Mouse (Mus musculus) kidney, embryonic 16.5 days (tissue): ENCODE measurements around the gene Cnga1. TPM values are rescaled to one million over a fixed set of nuclear protein-coding genes. Genes with fewer than 3 reads are reported as not detected.

Experiments
- ATAC-seq: fragments of 200-750 bp; cut with Nextera tagmentation; 2 replicates; pipeline ENCODE4 v1.8.0; 2017; ENCODE audit warnings: moderate TSS enrichment; ENCODE audit not compliant: low FRiP score, low TSS enrichment
- H3K27ac ChIP-seq: fragments of 300-500 bp; sonication (generic); 2 replicates; pipeline ENCODE4 v1.5.1; 2014; ENCODE audit warnings: low read length
- H3K27me3 ChIP-seq: fragments of 300-500 bp; sonication (generic); 2 replicates; pipeline ENCODE4 v1.6.1; 2014; ENCODE audit warnings: low read length, control low read depth, mixed read lengths; ENCODE audit not compliant: insufficient read depth
- H3K36me3 ChIP-seq: fragments of 300-500 bp; sonication (generic); 2 replicates; pipeline ENCODE4 v1.6.1; 2014; ENCODE audit warnings: low read length, control low read depth, mixed read lengths; ENCODE audit not compliant: insufficient read depth
- H3K4me1 ChIP-seq: fragments of 300-500 bp; sonication (generic); 2 replicates; pipeline ENCODE4 v1.6.1; 2014; ENCODE audit warnings: low read length, control low read depth, mixed read lengths; ENCODE audit not compliant: insufficient read depth
- H3K4me2 ChIP-seq: fragments of 300-500 bp; sonication (generic); replicated peaks from 2 replicates; pipeline ENCODE4 v1.6.1; 2014; ENCODE audit warnings: low read depth, low read length
- H3K4me3 ChIP-seq: fragments of 300-500 bp; sonication (generic); 2 replicates; pipeline ENCODE4 v1.5.1; 2014; ENCODE audit warnings: mild to moderate bottlenecking, low read length
- H3K9ac ChIP-seq: fragments of 300-500 bp; sonication (generic); replicated peaks from 2 replicates; pipeline ENCODE4 v1.6.1; 2014; ENCODE audit warnings: low read length
- H3K9me3 ChIP-seq: fragments of 300-500 bp; sonication (generic); 2 replicates; pipeline ENCODE4 v1.6.1; 2016; ENCODE audit warnings: low read length, control low read depth
- WGBS: fragments of 180-500 bp; shearing (Covaris S2); extraction: QIAGEN DNeasy Blood & Tissue Kit; methylation state at CpG from one replicate; pipeline ENCODE4 v1.1.7; 2014; 5-methylcytosine and 5-hydroxymethylcytosine counted together
- polyA plus RNA-seq: library from polyadenylated mRNA; unstranded; fragments of >200 nt; fragmentation: Nextera tagmentation; extraction: Ambion mirVana; gene quantifications from 2 replicates; pipeline ENCODE4 v1.2.1, GENCODE M21; 2015

Cnga1 gene
- polyA plus RNA-seq, 1 experiment from 2014 or later, result not detected

DNA sequence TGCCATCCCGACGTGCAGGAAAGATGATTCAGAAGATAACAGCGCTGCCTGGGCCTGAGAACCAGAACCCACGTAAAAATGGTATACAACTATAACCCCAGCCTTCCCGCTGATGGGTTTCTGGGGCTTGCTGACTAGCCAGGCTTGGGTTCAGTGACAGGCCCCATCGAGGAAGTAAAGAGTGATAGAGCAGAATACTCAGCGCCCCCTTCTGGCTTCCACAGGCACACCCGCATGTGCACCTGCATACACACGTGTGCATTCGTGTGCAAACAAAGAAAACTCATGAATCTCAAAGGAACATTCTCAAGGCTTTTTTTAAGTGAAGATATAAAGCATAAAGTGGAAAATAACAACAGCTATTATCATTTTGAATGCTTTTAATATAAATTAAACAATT, 2.1 kb upstream of the Cnga1 start:
- H3K9ac ChIP-seq, result no peak overlapping the region
- peaks cover 16% of the 10 kb centered on the region; the same call in 1 of the 2 replicates for H3K4me1 ChIP-seq
- no peak overlapping the region for H3K4me2 ChIP-seq
- no peak overlapping the region for H3K27ac ChIP-seq
- no peaks in the 10 kb centered on the region for H3K9me3 ChIP-seq
- H3K27me3 ChIP-seq, result peaks cover 9% of the 10 kb centered on the region; the same call in 1 of the 2 replicates
- no peaks in the 10 kb centered on the region for H3K36me3 ChIP-seq
- H3K4me3 ChIP-seq, result no peak overlapping the region
- ATAC-seq, result no peak
- 31% methylated on average over 10 of the region's 10 CpGs for WGBS

DNA sequence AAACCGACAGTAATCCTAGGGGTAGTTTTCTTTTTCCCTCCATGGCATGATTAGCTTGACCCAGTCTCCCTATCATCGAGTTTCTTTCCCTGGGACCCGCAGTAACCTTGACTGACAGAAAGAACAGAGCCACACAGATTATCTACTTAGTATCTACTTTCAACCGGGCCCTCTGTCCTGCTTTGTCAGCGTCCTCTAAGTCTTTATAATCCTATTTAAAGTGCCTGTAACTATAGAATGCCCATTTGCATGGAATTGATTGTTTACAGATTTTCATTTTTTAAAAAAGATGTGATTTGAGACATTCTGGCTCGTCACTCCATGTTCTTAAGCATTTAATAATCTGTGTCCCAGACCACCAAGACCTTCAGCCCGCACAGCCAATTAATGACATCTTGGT, 420 bp downstream of the Cnga1 start:
- 59% methylated on average over 7 of the region's 7 CpGs for WGBS
- Histone ChIP-seq H3K4me1 (peaks cover 16% of the 10 kb centered on the region; the same call in 1 of the 2 replicates), H3K4me2 (no peak overlapping the region), H3K27ac (no peak overlapping the region), H3K4me3 (no peak overlapping the region), H3K36me3 (no peaks in the 10 kb centered on the region), H3K9me3 (no peaks in the 10 kb centered on the region), H3K27me3 (peaks cover 2% of the 10 kb centered on the region; the same call in 1 of the 2 replicates), H3K9ac (no peak overlapping the region)
- ATAC-seq, result no peak

DNA sequence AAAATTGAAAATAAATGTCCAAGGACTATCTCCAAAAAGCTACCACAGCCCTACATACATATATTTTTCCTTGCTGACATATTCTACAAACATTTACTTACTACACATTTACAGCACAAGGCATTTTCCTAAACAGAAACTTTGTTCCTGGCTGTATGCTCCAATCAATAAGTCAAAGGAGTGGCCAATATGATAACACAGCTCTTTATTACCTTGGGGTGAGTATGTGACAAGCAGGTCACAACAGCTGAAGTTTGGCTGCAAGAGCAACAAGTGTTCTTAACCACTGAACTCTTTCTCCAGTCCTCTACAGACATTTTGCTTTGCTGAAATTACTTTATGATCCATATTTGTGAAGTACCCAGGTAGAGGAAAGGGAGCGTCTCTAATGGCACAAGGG, 4.0 kb downstream of the Cnga1 start:
- Histone ChIP-seq H3K4me1 (0 out of 2 replicates have a peak, but pooled peaks cover 3% of the 10 kb centered on the region), H3K4me3 (no peak overlapping the region), H3K36me3 (no peaks in the 10 kb centered on the region), H3K4me2 (no peak overlapping the region), H3K9me3 (no peaks in the 10 kb centered on the region), H3K27me3 (no peaks in the 10 kb centered on the region), H3K9ac (no peak overlapping the region), H3K27ac (no peak overlapping the region)
- ATAC-seq, result no peak
- 93% methylated on average over 1 of the region's 1 CpGs for WGBS

DNA sequence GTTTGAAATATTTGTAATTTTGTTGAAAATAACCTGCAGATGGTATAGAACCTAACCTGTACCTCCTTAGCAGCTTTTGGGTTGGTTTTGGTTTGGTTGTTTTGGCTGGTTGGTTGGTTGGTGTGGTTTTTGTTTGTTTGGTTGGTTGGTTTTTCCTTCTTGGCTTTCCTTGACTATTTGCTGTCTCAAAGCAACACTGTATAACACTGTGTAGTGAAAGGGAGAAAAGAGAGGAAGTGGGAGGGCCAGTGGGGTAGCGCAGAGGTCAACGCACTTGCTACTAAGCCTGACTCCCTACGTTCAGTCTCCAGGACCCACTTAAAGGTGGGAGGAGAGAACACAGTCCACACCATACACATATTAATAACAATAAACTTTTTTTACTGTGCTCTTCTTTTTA, 7.5 kb downstream of the Cnga1 start:
- Histone ChIP-seq H3K4me3 (no peak overlapping the region), H3K36me3 (no peaks in the 10 kb centered on the region), H3K27me3 (no peaks in the 10 kb centered on the region), H3K4me2 (no peak overlapping the region), H3K27ac (no peak overlapping the region), H3K9me3 (no peaks in the 10 kb centered on the region), H3K4me1 (no peaks in the 10 kb centered on the region), H3K9ac (no peak overlapping the region)
- 50% methylated on average over 3 of the region's 3 CpGs for WGBS
- ATAC-seq, result no peak

DNA sequence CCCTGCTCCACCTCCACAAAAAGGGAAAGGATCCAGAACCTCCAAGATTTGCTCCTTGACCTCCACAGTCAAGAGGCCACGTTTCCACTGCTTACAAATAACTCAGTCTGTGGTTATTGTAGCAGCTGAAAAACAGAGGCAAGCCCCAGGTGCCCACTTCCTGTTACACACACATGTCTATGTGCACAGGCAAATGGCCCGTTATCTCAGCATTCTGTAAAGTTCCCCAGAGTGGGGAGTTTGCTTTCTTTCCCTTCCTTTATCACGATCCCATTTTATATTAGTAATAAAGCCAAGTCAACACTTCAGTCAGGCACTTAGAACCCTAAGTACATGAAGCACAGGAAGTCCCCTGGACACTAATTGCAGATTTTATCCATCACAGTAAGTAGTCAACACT, 8.0 kb downstream of the Cnga1 start:
- WGBS, result 55% methylated on average over 3 of the region's 3 CpGs

DNA sequence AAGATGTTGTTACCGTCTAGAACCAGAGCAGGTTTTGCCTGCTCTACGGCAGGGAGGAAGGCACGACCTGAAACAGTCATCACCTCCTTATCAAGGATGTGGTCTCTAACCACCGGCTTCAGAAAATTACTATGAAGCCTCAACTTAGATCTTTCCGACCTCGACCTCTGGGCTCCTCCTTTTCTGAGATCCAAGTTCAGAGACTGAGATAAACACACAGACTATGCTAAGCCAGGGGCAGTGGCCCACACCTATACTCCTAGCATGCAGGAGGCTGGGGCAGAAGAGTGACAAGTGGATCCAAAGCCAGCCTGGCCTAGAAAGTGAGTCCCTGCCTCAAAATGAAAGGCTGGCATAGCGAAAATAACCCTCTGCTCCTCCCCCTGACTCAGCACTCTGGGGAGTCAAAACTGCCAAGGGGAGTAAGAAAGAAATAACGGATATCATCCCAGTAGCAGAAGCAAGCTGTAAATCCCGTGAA, 9.2 kb downstream of the Cnga1 start:
- no peaks in the 10 kb centered on the region for H3K27me3 ChIP-seq
- no peak for ATAC-seq
- whole genome bisulfite sequencing, result 80% methylated on average over 9 of the region's 9 CpGs
- H3K4me3 ChIP-seq, result no peak overlapping the region
- no peaks in the 10 kb centered on the region for H3K9me3 ChIP-seq
- no peaks in the 10 kb centered on the region for H3K4me1 ChIP-seq
- H3K36me3 ChIP-seq, result no peaks in the 10 kb centered on the region
- H3K4me2 ChIP-seq, result no peak overlapping the region
- H3K27ac ChIP-seq, result no peak overlapping the region
- H3K9ac ChIP-seq, result no peak overlapping the region

More for the DNA sequence above, 8.0 kb downstream of the Cnga1 start:
- H3K27ac ChIP-seq, result no peak overlapping the region
- H3K36me3 ChIP-seq, result no peaks in the 10 kb centered on the region
- H3K9me3 ChIP-seq, result no peaks in the 10 kb centered on the region
- no peaks in the 10 kb centered on the region for H3K4me1 ChIP-seq
- no peaks in the 10 kb centered on the region for H3K27me3 ChIP-seq
- no peak for ATAC-seq
- H3K9ac ChIP-seq, result no peak overlapping the region
- no peak overlapping the region for H3K4me3 ChIP-seq
- no peak overlapping the region for H3K4me2 ChIP-seq

DNA sequence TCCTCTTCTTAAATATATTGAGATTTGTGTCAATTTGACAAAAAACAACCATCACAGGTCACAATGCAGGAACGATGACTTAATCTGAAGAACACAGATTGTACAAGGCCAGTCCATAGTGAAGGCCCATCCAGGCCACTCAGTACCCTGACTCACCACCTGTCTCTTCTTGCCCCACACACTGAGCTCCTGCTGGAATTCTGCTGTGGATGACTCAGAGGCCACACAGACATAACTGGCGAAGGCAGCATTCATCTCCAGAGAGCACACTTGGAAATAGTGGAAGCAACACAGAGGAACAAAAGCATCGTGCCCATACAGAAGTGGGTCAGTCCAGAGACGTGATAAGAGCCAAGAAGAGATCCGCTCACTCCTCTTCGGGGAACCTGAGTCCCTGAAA, 14.0 kb downstream of the Cnga1 start:
- WGBS, result 92% methylated on average over 6 of the region's 6 CpGs
- Histone ChIP-seq H3K9ac (no peak overlapping the region), H3K27ac (no peak overlapping the region), H3K4me2 (no peak overlapping the region), H3K4me1 (no peaks in the 10 kb centered on the region), H3K27me3 (no peaks in the 10 kb centered on the region), H3K4me3 (no peak overlapping the region), H3K9me3 (no peaks in the 10 kb centered on the region), H3K36me3 (no peaks in the 10 kb centered on the region)
- ATAC-seq, result no peak

DNA sequence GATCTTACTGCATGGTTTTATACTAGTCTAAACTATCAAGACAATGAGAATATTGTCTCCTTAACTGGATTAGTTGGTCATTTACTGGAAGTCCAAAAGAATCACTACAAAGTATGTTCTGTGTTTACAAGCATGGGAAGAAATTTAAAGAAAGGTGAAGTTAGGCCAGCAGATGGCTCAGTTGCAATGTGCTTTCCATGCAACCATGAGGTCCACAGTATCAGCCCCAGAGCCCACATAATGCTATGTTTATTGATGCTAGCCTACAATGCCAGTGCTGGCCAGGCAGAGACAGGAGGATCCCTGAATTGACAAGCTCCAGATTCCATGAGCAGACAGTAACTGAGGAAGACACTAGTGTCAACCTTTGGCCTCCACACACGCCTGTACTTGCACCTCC, 23.1 kb downstream of the Cnga1 start:
- 94% methylated on average over 1 of the region's 1 CpGs for WGBS
- Histone ChIP-seq H3K4me2 (no peak overlapping the region), H3K4me1 (no peaks in the 10 kb centered on the region), H3K36me3 (no peaks in the 10 kb centered on the region), H3K27ac (no peak overlapping the region), H3K27me3 (no peaks in the 10 kb centered on the region), H3K9ac (no peak overlapping the region), H3K4me3 (no peak overlapping the region), H3K9me3 (no peaks in the 10 kb centered on the region)
- no peak for ATAC-seq

DNA sequence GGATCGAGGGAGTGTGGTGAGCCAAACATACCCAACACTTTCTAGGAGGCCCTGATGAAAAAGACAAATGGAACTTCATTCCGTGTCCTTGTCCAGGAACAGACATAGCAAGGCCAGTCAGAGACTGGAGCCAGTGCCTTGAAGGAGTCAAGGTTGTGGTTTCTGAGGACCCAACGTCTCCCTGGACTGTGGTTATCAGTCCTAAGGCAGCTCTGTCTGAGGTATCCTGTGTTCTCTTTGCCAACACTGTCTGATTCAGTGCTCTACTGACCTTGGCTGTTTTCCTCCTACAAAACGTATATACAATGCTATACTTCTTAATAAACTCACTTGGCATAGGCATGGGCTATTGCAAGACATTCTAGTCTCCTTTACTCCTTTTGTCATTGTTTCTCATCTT, 26.7 kb downstream of the Cnga1 start:
- Histone ChIP-seq H3K4me1 (no peaks in the 10 kb centered on the region), H3K4me2 (no peak overlapping the region), H3K27me3 (no peaks in the 10 kb centered on the region), H3K9ac (no peak overlapping the region), H3K9me3 (no peaks in the 10 kb centered on the region), H3K4me3 (no peak overlapping the region), H3K27ac (no peak overlapping the region), H3K36me3 (no peaks in the 10 kb centered on the region)
- WGBS, result 84% methylated on average over 4 of the region's 4 CpGs
- no peak for ATAC-seq

DNA sequence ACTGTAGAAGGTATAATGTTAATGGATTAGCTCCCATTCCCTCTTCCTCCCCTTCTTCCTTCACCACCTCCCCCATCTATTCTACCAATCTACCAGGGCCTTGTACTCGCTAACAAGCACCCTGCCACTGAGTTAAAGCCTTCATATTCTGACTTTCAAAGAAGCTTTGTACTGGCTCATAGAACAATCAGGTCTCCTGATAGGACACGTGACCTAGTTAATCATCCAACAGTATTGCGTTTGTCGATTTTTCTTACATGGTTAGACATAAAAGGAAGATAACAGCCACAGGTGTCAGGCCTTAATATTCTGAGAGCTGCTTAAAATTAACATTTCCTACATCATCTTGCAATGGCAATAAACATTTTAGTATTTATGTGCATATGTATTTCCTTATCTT, 40.9 kb downstream of the Cnga1 start:
- no peak overlapping the region for H3K9ac ChIP-seq
- H3K27ac ChIP-seq, result no peak overlapping the region
- WGBS, result 77% methylated on average over 4 of the region's 4 CpGs
- no peak overlapping the region for H3K4me2 ChIP-seq
- H3K4me1 ChIP-seq, result no peaks in the 10 kb centered on the region
- H3K9me3 ChIP-seq, result no peaks in the 10 kb centered on the region
- no peaks in the 10 kb centered on the region for H3K27me3 ChIP-seq
- H3K36me3 ChIP-seq, result no peaks in the 10 kb centered on the region
- no peak for ATAC-seq
- H3K4me3 ChIP-seq, result no peak overlapping the region
